Mouse (Mus musculus) liver, embryonic 12.5 days (tissue): ENCODE results near the gene Gsdmc3. TPM values are rescaled to one million over a fixed set of nuclear protein-coding genes. Genes with fewer than 3 reads are reported as not detected.
"Not testable (repeated sequence)": the region's sequence is repeated elsewhere in the genome, so short reads cannot be mapped to it uniquely, and the experiment has no call there.

ENCODE experiments used
- ATAC-seq: fragments of 200-750 bp; cut with Nextera tagmentation; 2 replicates; pipeline ENCODE4 v1.8.0; 2017; ENCODE audit warnings: moderate number of reproducible peaks, mild to moderate bottlenecking, moderate library complexity
- H3K27ac ChIP-seq: fragments of 300-500 bp; sonication (generic); 2 replicates; pipeline ENCODE4 v1.5.1; 2016; ENCODE audit warnings: mild to moderate bottlenecking
- H3K27me3 ChIP-seq: fragments of 300-500 bp; sonication (generic); replicated peaks from 2 replicates; pipeline ENCODE4 v1.6.1; 2016; ENCODE audit warnings: mild to moderate bottlenecking, moderate library complexity
- H3K36me3 ChIP-seq: fragments of 300-500 bp; sonication (generic); 2 replicates; pipeline ENCODE4 v1.6.1; 2016; ENCODE audit warnings: mild to moderate bottlenecking, moderate library complexity
- H3K4me1 ChIP-seq: fragments of 300-500 bp; sonication (generic); 2 replicates; pipeline ENCODE4 v1.6.1; 2016
- H3K4me2 ChIP-seq: fragments of 300-500 bp; sonication (generic); 2 replicates; pipeline ENCODE4 v1.6.1; 2016; ENCODE audit warnings: mild to moderate bottlenecking, moderate library complexity
- H3K4me3 ChIP-seq: fragments of 300-500 bp; sonication (generic); 2 replicates; pipeline ENCODE4 v1.5.1; 2016; ENCODE audit warnings: mild to moderate bottlenecking, moderate library complexity
- H3K9ac ChIP-seq: fragments of 300-500 bp; sonication (generic); 2 replicates; pipeline ENCODE4 v1.6.1; 2016; ENCODE audit warnings: mild to moderate bottlenecking, moderate library complexity
- H3K9me3 ChIP-seq: fragments of 300-500 bp; sonication (generic); replicated peaks from 2 replicates; pipeline ENCODE4 v1.6.1; 2016; ENCODE audit warnings: mild to moderate bottlenecking, moderate library complexity
- WGBS: fragments of 180-500 bp; shearing (Covaris S2); methylation state at CpG from one replicate; pipeline ENCODE4 v1.1.7; 2016; ENCODE audit not compliant: insufficient replicate concordance; 5-methylcytosine and 5-hydroxymethylcytosine counted together
- polyA plus RNA-seq: library from polyadenylated mRNA; unstranded; fragments of >200 nt; fragmentation: Nextera tagmentation; extraction: Ambion mirVana; gene quantifications from 2 replicates; pipeline ENCODE4 v1.2.1, GENCODE M21; 2016

The Gsdmc3 gene
- polyA plus RNA-seq: not detected in 2 replicates

GRCm38 (mm10) chr15:63878458-63878857, at the start of gene Gsdmc3:
Gene Gsdmc3, minus strand, starts transcription at chr15:63878558.
- not testable (repeated sequence) for H3K9me3 ChIP-seq, H3K27ac ChIP-seq, H3K9ac ChIP-seq, H3K27me3 ChIP-seq, H3K4me3 ChIP-seq, H3K4me1 ChIP-seq, H3K4me2 ChIP-seq, ATAC-seq, H3K36me3 ChIP-seq
- WGBS: 67% methylated on average over 1 of the region's 3 CpGs

DNA sequence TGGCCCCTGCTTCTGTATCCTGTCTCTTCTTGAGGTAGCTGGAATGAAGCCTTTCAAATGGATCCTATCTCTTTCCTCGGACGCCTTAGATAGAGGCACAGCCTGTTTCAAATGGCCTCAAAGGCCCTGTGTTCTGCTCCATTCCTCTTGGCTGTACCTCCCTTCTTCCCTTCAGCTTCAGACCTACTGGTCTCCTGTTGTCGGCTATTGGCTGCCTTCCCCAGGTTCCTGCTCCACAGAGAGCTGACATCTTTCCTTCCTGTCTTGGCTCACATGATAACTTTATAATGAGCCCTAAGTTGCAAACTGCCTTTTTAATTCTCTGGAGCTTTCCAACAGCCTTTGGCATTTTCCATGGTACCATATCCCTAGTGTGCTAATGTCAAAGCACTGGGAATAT, 47.8 kb upstream of the Gsdmc3 start:
- Histone ChIP-seq H3K9ac (no peak overlapping the region), H3K27ac (no peak overlapping the region), H3K4me1 (no peaks in the 10 kb centered on the region), H3K36me3 (peaks cover 25% of the 10 kb centered on the region), H3K27me3 (no peaks in the 10 kb centered on the region), H3K4me3 (no peak overlapping the region), H3K9me3 (no peaks in the 10 kb centered on the region), H3K4me2 (no peak overlapping the region)
- no peak for ATAC-seq
- WGBS: 76% methylated on average over 3 of the region's 3 CpGs

DNA sequence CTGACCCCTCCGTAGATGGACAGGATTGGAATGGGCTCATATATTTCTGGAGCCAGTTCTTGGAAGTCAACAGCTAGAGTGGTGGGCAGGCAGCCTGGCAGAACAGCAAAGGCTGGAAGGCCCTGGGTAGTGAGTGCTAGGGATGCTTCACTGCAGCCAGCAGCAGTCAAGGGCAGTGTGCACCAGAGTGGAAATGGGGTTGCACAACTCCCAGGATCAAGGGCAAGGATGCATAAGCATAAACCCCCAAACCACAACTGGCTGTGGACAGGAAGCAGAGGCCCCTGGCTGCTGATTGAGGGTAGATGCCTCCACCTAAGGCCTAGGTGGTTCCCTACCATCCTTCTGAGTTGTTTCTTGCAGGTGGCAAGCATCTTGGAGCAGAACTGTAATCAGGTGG, 46.1 kb upstream of the Gsdmc3 start:
- 73% methylated on average over 1 of the region's 1 CpGs for WGBS

DNA sequence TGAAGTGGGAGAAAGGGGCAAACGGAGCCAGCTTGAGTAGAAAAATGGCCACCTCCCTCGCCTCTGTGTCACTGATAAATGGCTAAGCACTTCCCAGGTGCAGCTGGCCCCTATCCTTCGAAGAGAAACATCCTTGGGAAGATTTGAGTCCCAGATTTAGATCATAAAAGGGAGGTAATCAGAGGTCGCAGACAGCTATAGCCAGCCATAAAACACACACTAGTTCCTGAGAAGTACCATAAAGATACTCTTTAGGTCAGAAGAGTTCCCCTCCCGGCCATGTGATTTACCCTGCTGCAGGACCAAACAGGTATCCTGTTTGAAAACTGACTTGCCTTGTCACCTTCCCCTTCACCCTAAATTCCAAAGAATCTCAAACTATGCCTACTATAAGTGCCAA, 43.3 kb upstream of the Gsdmc3 start:
- H3K27me3 ChIP-seq, H3K9me3 ChIP-seq, H3K36me3 ChIP-seq, H3K4me2 ChIP-seq, ATAC-seq, H3K9ac ChIP-seq, H3K4me1 ChIP-seq, H3K27ac ChIP-seq, H3K4me3 ChIP-seq: not testable (repeated sequence)
- WGBS: 34% methylated on average over 3 of the region's 5 CpGs

More for the DNA sequence above, 46.1 kb upstream of the Gsdmc3 start:
- Histone ChIP-seq H3K4me3 (no peak overlapping the region), H3K27ac (no peak overlapping the region), H3K27me3 (no peaks in the 10 kb centered on the region), H3K36me3 (peaks cover 13% of the 10 kb centered on the region), H3K9ac (no peak overlapping the region), H3K4me2 (no peak overlapping the region), H3K4me1 (no peaks in the 10 kb centered on the region), H3K9me3 (no peaks in the 10 kb centered on the region)
- no peak for ATAC-seq

DNA sequence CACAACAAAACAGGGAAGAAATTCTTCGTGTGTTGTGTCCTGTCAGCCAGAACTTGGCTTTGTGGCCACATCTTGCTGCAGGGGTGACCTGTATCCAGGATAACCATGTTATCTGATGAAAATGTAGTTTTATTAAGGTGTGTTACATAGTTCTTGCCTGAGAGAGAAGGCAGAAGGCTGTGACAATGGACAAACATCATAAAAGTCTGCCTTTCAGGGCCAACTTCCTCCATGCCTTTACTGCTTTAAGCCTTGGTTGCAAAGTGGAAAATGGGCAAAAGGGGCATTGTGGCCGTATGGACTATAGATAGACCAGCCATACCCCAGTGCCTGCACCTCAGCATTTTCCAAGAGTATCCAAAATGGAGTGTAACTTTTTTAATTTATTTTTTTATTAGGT, 41.4 kb upstream of the Gsdmc3 start:
- 77% methylated on average over 2 of the region's 2 CpGs for WGBS
- H3K27me3 ChIP-seq: not testable (repeated sequence)

GRCm38 (mm10) chr15:63916584-63916983, 38.2 kb upstream of the Gsdmc3 start:
- H3K4me1 ChIP-seq, H3K9ac ChIP-seq, H3K27ac ChIP-seq, H3K9me3 ChIP-seq, H3K4me3 ChIP-seq, ATAC-seq, H3K36me3 ChIP-seq, H3K27me3 ChIP-seq, H3K4me2 ChIP-seq: not testable (repeated sequence)
- WGBS: 58% methylated on average over 4 of the region's 4 CpGs

More for the DNA sequence above, 41.4 kb upstream of the Gsdmc3 start:
- not testable (repeated sequence) for H3K9me3 ChIP-seq, H3K36me3 ChIP-seq, ATAC-seq, H3K4me1 ChIP-seq, H3K9ac ChIP-seq, H3K4me3 ChIP-seq, H3K27ac ChIP-seq, H3K4me2 ChIP-seq

DNA sequence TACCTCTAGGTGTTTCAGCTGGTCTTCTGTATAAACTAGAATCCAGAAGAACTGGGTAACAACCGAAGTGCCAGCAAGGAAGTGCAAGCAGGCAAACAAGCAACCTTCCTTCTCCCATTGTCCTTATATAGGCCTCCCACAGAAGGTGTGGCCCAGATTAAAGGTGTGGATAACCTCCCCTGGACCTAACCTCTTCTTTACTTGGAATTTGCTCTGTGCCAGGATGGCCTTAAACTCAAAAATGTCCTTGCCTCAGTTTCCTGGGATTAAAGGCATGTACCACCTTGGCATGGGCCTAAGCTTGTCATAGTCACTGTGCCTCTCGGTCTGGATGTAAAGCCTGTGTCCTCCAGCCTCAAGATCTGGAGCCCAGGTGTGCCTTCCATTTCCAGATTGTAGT, 33.8 kb upstream of the Gsdmc3 start, which contains the start of gene Gsdmc4:
Gsdmc4 (minus strand) TSS at position 101 of the 400 bp plus-strand sequence.
- not testable (repeated sequence) for H3K4me2 ChIP-seq, H3K9me3 ChIP-seq, H3K36me3 ChIP-seq, H3K4me3 ChIP-seq, H3K4me1 ChIP-seq, H3K9ac ChIP-seq, H3K27ac ChIP-seq, H3K27me3 ChIP-seq, ATAC-seq
- WGBS: 59% methylated on average over 2 of the region's 2 CpGs

GRCm38 (mm10) chr15:63909896-63910295, 31.5 kb upstream of the Gsdmc3 start:
- not testable (repeated sequence) for H3K4me1 ChIP-seq, H3K9me3 ChIP-seq, ATAC-seq, H3K36me3 ChIP-seq, H3K4me2 ChIP-seq, H3K4me3 ChIP-seq, H3K9ac ChIP-seq, H3K27me3 ChIP-seq, H3K27ac ChIP-seq

DNA sequence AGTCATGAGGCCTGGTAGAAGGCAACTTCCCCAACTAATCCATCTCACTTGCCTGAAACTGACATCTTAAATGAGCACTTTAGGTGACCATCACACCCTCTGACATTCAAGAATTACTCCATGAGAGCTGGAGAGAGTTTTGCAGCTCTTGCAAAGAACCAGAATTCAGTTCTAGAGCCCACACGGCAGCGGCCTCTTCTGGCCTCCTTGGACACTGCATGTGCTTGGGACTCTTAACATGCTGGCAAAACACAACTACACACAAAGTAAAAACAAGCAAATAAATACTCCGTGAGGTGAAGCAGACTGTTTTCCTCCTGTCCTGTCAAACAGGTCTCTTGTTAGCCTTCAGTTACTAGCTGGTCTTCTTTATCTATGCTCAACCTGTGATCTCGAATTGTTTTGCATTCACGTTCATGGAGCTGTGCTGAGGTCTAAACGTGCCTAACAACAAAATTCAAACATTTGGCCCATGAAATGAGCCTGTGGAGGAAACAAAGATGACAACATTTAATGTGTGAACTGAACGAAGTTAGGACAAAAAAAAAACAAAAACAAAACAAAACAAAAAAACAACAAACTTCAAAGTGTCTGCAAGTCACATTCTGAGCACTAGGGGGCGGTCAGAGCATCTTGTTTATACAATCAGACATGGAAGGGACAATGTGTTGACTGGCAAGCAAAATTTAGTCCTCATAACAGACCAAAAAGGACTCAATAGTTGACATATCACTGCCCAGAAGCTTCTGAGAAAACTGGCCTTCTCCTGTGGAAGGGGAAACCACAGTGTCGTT, 17.4 kb upstream of the Gsdmc3 start:
- Histone ChIP-seq H3K4me2 (peak overlapping the region; percentile 44), H3K4me3 (0 out of 2 replicates have a peak overlapping the region, but pooled peaks have one; percentile 5)
- H3K36me3 ChIP-seq, H3K9me3 ChIP-seq, H3K4me1 ChIP-seq, H3K9ac ChIP-seq, H3K27ac ChIP-seq, H3K27me3 ChIP-seq, ATAC-seq: not testable (repeated sequence)
- 24% methylated on average over 9 of the region's 9 CpGs for WGBS

- WGBS: 36% methylated on average over 4 of the region's 5 CpGs
- not testable (repeated sequence) for H3K27ac ChIP-seq, H3K4me3 ChIP-seq, H3K4me2 ChIP-seq, ATAC-seq, H3K9ac ChIP-seq, H3K27me3 ChIP-seq, H3K9me3 ChIP-seq, H3K4me1 ChIP-seq, H3K36me3 ChIP-seq
These were observed 10.1 kb upstream of the Gsdmc3 start for GRCm38 (mm10) chr15:63888440-63888839.

GRCm38 (mm10) chr15:63887949-63888348, 9.6 kb upstream of the Gsdmc3 start:
- not testable (repeated sequence) for ATAC-seq, H3K4me2 ChIP-seq, H3K9me3 ChIP-seq, H3K4me3 ChIP-seq, H3K27me3 ChIP-seq, H3K9ac ChIP-seq, H3K27ac ChIP-seq, H3K36me3 ChIP-seq, H3K4me1 ChIP-seq
- no CpG with 5 or more reads among the region's 5 CpGs for WGBS

- H3K36me3 ChIP-seq, H3K9ac ChIP-seq, H3K4me2 ChIP-seq, H3K4me1 ChIP-seq, H3K9me3 ChIP-seq, H3K27me3 ChIP-seq, H3K4me3 ChIP-seq, H3K27ac ChIP-seq, ATAC-seq: not testable (repeated sequence)
These were observed 2.2 kb downstream of the Gsdmc3 start for GRCm38 (mm10) chr15:63876160-63876559.

DNA sequence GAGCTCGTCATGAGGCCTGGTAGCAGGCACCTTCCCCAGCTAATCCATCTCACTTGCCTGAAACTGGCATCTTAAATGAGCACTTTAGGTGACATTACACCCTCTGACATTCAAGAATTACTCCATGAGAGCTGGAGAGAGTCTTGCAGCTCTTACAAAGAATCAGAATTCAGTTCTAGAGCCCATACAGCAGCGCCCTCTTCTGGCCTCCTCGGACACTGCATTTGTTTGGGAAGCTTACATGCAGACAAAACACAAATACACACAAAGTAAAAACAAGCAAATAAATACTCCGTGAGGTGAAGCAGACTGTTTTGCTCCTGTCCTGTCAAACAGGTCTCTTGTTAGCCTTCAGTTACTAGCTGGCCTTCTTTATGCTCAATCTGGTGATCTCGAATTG, 16.4 kb downstream of the Gsdmc3 start:
- H3K36me3 ChIP-seq, H3K27ac ChIP-seq, H3K27me3 ChIP-seq, H3K9me3 ChIP-seq, H3K4me1 ChIP-seq, H3K4me2 ChIP-seq, H3K4me3 ChIP-seq, H3K9ac ChIP-seq, ATAC-seq: not testable (repeated sequence)
- WGBS: 28% methylated on average over 5 of the region's 5 CpGs
